Mouse (Mus musculus) ES-Bruce4 (cell line): Measurements from ENCODE around the gene Dync1li2. TPM values are rescaled to one million over a fixed set of nuclear protein-coding genes. Genes with fewer than 3 reads are reported as not detected.

ENCODE experiments used
- H3K27ac ChIP-seq: 2 replicates; pipeline ENCODE4 v1.5.1; 2012; ENCODE audit warnings: low read length, inconsistent platforms; ENCODE audit not compliant: insufficient read depth
- H3K27me3 ChIP-seq: 2 replicates; pipeline ENCODE4 v1.6.1; 2012; ENCODE audit warnings: mild to moderate bottlenecking, low read length, inconsistent platforms; ENCODE audit not compliant: control insufficient read depth, poor library complexity, insufficient read depth, severe bottlenecking
- H3K36me3 ChIP-seq: 2 replicates; pipeline ENCODE4 v1.6.1; 2012; ENCODE audit warnings: inconsistent platforms, mild to moderate bottlenecking, low read length, moderate library complexity; ENCODE audit not compliant: control insufficient read depth, poor library complexity, insufficient read depth, severe bottlenecking
- H3K4me1 ChIP-seq: one replicate; pipeline ENCODE4 v1.8.1; 2011; ENCODE audit warnings: low read length; ENCODE audit not compliant: control insufficient read depth, insufficient read depth
- H3K4me3 ChIP-seq: 2 replicates; pipeline ENCODE4 v1.5.1; 2011; ENCODE audit warnings: low read depth, mild to moderate bottlenecking, low read length
- H3K9ac ChIP-seq: 2 replicates; pipeline ENCODE4 v1.6.1; 2012; ENCODE audit warnings: low read depth, mild to moderate bottlenecking, inconsistent platforms; ENCODE audit not compliant: poor library complexity, severe bottlenecking
- H3K9me3 ChIP-seq: replicated peaks from 2 replicates; pipeline ENCODE4 v1.6.1; 2012; ENCODE audit warnings: mild to moderate bottlenecking, low read length, inconsistent platforms; ENCODE audit not compliant: control insufficient read depth, poor library complexity, insufficient read depth, severe bottlenecking
- CTCF ChIP-seq: IDR thresholded peaks from one replicate; pipeline ENCODE4 v1.8.1; 2011; ENCODE audit warnings: low read depth, low read length
- EP300 ChIP-seq: IDR thresholded peaks from 2 replicates; pipeline ENCODE4 v1.6.1; 2011; ENCODE audit warnings: low read depth, low read length; ENCODE audit not compliant: insufficient read depth
- POLR2A ChIP-seq: IDR thresholded peaks from one replicate; pipeline ENCODE4 v1.8.1; 2011; ENCODE audit warnings: low read length; ENCODE audit not compliant: insufficient read depth
- polyA plus RNA-seq: library from polyadenylated mRNA; stranded (reverse); fragments of >200 nt; gene quantifications from 2 replicates; pipeline ENCODE4 v1.2.4, GENCODE M21; 2011; ENCODE audit warnings: low read depth; ENCODE audit not compliant: missing spikeins, insufficient read depth, insufficient read length

Gene Dync1li2
- polyA plus RNA-seq, 1 experiment: 43.2 TPM

DNA sequence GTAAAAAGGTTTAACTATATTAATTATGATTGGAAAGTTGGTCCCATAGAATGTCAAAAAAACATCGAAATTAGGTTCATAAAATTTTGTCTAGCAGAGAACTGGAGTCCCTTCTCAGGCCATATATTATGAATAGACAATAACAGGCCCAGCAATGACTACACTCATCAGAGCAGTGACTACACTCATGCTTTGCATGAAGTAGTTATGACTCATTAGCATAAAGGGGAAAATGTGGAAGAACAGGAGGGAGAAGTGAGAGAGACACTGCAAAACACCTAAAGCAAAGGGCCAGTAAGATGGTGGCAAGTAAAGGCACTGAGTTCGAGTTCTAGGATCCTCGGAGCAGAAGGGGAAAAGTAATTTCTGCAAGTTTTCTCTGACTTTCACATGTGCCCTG lies 3.2 kb upstream of the Dync1li2 start:
- Histone ChIP-seq H3K9me3 (no peaks in the 10 kb centered on the region), H3K27me3 (no peaks in the 10 kb centered on the region), H3K27ac (no peak overlapping the region), H3K36me3 (peaks cover 2% of the 10 kb centered on the region; the same call in 1 of the 2 replicates), H3K4me3 (no peak overlapping the region), H3K9ac (no peak overlapping the region), H3K4me1 (peaks cover 2% of the 10 kb centered on the region)
- no peak for TF ChIP-seq POLR2A
- TF ChIP-seq EP300: no peak
- TF ChIP-seq CTCF: no peak

DNA sequence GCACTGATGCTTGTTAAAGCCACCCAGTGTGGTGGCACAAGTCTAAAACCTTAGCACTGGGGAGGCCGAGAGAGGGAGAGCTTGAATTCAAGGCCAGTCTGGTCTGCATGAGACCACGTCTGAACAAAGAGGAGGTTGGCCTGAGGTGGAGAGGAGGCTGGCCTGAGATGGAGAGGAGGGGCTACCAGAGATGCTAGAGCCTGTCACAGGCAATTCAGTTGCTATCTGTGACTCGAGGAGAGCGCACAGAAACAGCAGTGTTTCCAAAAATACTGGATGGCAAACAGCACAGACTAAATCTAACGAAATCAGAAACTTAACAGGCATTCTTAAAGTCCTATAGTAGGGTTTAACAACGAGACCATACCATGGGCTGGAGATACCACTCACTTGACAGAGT lies 2.4 kb upstream of the Dync1li2 start:
- H3K9ac ChIP-seq: no peak overlapping the region
- no peak overlapping the region for H3K27ac ChIP-seq
- no peak for TF ChIP-seq EP300
- no peak for TF ChIP-seq CTCF
- no peak for TF ChIP-seq POLR2A
- H3K4me1 ChIP-seq: peaks cover 2% of the 10 kb centered on the region
- no peaks in the 10 kb centered on the region for H3K9me3 ChIP-seq
- H3K36me3 ChIP-seq: peaks cover 6% of the 10 kb centered on the region
- no peaks in the 10 kb centered on the region for H3K27me3 ChIP-seq
- no peak overlapping the region for H3K4me3 ChIP-seq

DNA sequence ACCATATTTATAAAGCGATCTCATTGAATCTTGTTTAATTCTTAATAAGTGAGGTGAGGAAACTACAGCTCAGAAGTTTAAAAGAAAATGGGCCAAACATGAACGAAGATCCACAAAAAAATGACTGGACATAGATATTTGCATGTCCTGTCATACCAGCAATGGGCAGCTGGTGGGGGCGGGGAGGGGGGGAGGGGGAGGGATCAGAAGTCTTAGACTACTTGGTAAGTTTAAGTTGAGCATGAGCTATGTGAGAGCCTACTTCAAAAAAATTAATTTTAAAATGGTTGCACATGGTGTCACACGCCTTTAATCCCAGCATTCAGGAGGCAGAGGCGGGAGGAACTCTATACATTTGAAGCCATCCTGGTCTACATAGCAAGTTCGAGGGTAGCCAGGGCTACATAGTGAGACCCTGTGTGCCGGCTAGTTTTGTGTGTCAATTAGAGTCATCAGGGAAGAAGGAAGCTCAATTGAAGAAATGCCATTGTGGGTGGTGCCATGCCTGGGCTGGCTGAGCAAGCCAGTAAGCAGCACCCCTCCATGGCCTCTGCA lies 355 bp upstream of the Dync1li2 start:
- no peaks in the 10 kb centered on the region for H3K27me3 ChIP-seq

DNA sequence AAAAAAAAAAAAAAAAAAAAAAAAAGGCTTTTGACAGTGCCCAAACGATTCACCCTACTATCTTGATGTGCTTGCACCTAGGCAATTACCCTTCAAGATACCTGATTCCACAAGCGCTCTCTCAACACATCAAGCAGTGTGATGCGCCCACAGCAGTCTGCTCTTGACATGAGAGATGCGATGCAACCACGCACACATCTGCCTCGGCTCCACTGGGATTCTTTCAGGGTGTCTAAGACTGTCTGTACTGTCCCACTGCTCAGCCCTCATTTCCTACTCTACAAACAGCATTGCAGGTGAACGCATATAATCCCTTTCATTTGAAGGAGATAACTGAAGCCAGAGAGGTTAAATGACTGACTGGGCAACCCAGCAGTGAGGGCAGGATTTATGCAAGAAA lies 1.2 kb downstream of the Dync1li2 start:
- Histone ChIP-seq H3K27me3 (no peaks in the 10 kb centered on the region), H3K9me3 (no peaks in the 10 kb centered on the region), H3K4me3 (peak overlapping the region; percentile 88), H3K9ac (peak overlapping the region; percentile 81), H3K36me3 (peaks cover 36% of the 10 kb centered on the region), H3K27ac (no peak overlapping the region), H3K4me1 (peaks cover 2% of the 10 kb centered on the region)
- TF ChIP-seq CTCF: no peak
- no peak for TF ChIP-seq POLR2A
- no peak for TF ChIP-seq EP300

More for the DNA sequence above, 355 bp upstream of the Dync1li2 start:
- TF ChIP-seq EP300 (no peak), CTCF (no peak), POLR2A (no peak)
- H3K9ac ChIP-seq: peak overlapping the region; percentile 81
- no peaks in the 10 kb centered on the region for H3K9me3 ChIP-seq
- H3K4me1 ChIP-seq: peaks cover 2% of the 10 kb centered on the region
- no peak overlapping the region; the same call in 1 of the 2 replicates for H3K4me3 ChIP-seq
- H3K36me3 ChIP-seq: peaks cover 24% of the 10 kb centered on the region
- H3K27ac ChIP-seq: no peak overlapping the region

DNA sequence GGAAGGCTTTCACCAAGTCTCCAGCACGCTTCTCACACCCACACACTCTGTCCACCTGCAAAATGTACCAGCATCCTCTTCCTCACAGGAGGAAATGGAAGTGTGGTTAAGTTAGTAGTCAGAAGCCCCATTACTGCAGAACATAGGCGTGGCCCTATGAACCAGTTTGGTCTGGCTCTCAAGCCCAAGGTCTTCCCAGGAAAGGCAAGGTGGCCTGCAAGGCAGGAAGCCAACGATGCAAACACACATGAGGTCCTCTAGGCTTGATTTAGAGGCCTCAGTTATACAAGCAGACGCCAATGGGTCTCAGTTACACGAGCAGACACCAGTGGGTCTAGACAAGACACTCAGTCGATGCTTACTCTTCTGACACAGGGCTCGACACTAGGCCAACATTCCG lies 3.4 kb downstream of the Dync1li2 start:
- Histone ChIP-seq H3K4me3 (no peak overlapping the region), H3K9ac (no peak overlapping the region), H3K27ac (no peak overlapping the region), H3K27me3 (no peaks in the 10 kb centered on the region), H3K4me1 (peaks cover 7% of the 10 kb centered on the region), H3K9me3 (no peaks in the 10 kb centered on the region), H3K36me3 (peaks cover 41% of the 10 kb centered on the region)
- no peak for TF ChIP-seq EP300
- TF ChIP-seq CTCF: no peak
- TF ChIP-seq POLR2A: no peak

DNA sequence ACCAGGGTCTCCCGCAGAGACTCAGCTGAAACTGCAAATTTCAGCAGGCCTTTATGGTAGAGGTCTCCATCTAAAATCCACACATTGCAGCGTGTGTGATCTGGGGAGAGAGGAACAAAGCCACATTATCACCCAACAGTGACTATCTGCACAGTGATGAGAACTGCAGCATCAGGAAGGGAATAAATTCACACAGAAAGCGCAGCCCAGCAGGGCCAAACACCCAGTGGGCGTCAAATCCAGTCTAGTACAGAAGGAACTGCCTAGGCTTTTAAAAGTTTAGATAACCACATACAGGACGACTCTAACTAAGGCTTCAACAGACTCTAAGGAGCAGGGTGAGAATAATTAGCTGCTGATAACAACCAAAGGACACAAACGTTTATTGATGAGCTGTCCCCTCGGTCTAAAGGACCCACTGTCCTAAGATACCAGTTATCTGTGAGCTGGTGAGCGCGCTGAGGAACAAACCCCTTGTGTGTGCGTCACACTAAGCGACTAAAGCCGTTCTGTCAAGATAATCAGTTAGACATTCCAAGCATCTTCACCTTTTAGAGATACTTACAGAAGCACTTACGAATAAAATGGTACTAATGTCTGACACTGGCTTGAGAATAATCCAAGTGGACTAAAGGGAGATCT lies 5.2 kb downstream of the Dync1li2 start:
- peaks cover 44% of the 10 kb centered on the region for H3K36me3 ChIP-seq
- H3K4me3 ChIP-seq: no peak overlapping the region
- H3K27ac ChIP-seq: no peak overlapping the region
- no peaks in the 10 kb centered on the region for H3K27me3 ChIP-seq
- H3K9me3 ChIP-seq: no peaks in the 10 kb centered on the region
- H3K4me1 ChIP-seq: peaks cover 10% of the 10 kb centered on the region
- no peak overlapping the region for H3K9ac ChIP-seq
- TF ChIP-seq EP300: no peak
- no peak for TF ChIP-seq CTCF
- TF ChIP-seq POLR2A: no peak
